17 mouse cellular contexts compared by ENCODE assay signal in the genomic region with DNA sequence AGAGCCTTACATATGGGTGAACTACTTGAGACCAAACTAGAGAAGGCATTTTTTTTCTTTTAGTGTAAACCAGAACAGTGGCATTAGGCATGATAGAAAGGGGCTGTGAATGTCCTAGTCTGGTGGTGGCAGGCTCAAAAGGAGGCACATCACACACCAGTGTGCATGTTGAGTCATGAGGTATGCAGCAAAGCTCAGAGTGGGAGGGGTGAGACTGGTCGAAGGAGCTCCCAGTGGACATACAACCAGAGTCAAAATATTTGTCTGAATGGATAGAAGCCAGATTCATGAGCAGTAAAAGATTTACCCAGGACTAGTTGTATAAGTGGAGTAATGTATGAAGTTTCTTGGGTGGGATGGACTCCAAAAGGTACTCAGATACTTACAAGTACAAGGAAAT. TPM values are rescaled to one million over a fixed set of nuclear protein-coding genes. Genes with fewer than 3 reads are reported as not detected.
"Had no signal": no experiment of that assay in that cellular context is flagged by ENCODE, and none has a peak within 500 bp of the region (broad histone marks: within the 10 kb centered on the region; RNA-seq: fewer than 3 reads in every experiment).

No protein-coding gene starts in this region.

- H3K4me2 ChIP-seq: lung, embryonic 15.5 days; midbrain, embryonic 11.5 days; midbrain, embryonic 13.5 days; midbrain, embryonic 15.5 days; neural tube, embryonic 12.5 days; stomach, embryonic 15.5 days had no signal

- H3K27me3 ChIP-seq: lung, embryonic 15.5 days; megakaryocyte, embryonic 14.5 days; midbrain, embryonic 13.5 days; midbrain, embryonic 15.5 days; neural tube, embryonic 12.5 days; stomach, embryonic 15.5 days had no signal

- H3K9me3 ChIP-seq: lung, embryonic 15.5 days; megakaryocyte, embryonic 14.5 days; midbrain, embryonic 13.5 days; midbrain, embryonic 15.5 days; neural tube, embryonic 12.5 days; stomach, embryonic 15.5 days had no signal

- ATAC-seq: lung, postnatal 0 days; midbrain, embryonic 13.5 days; midbrain, embryonic 15.5 days had no signal

- DNase-seq: lung, adult 2 months; lung, postnatal 14 days; lung, postnatal 36 days; right cerebral cortex, postnatal 14 days; thymus, adult 2 months; thymus, postnatal 25 days; thymus, postnatal 4 days had no signal

- H3K4me1 ChIP-seq: lung, embryonic 15.5 days; midbrain, embryonic 13.5 days; neural tube, embryonic 12.5 days; stomach, embryonic 15.5 days had no signal

- H3K4me3 ChIP-seq: lung, embryonic 15.5 days; megakaryocyte, embryonic 14.5 days; midbrain, embryonic 13.5 days; midbrain, embryonic 15.5 days; neural tube, embryonic 12.5 days; stomach, embryonic 15.5 days had no signal

- H3K9ac ChIP-seq: lung, embryonic 15.5 days; midbrain, embryonic 13.5 days; midbrain, embryonic 15.5 days; neural tube, embryonic 12.5 days; stomach, embryonic 15.5 days had no signal

- H3K36me3 ChIP-seq: lung, embryonic 15.5 days; midbrain, embryonic 13.5 days; midbrain, embryonic 15.5 days; neural tube, embryonic 12.5 days; stomach, embryonic 15.5 days had no signal

- H3K27ac ChIP-seq: lung, embryonic 15.5 days; macrophage; midbrain, embryonic 13.5 days; midbrain, embryonic 15.5 days; neural tube, embryonic 12.5 days; stomach, embryonic 15.5 days; stomach, postnatal 0 days had no signal

RNA-seq across cellular contexts. Expression of a gene that starts 31.9 kb away (rescaled TPM):
- polyA plus RNA-seq: macrophage had no signal
